Mouse (Mus musculus) retina, adult 2 months (tissue): ENCODE data around the gene 9030612E09Rik.

Experiments
- DNase-seq: peaks from one replicate; pipeline ENCODE4 v3.0.0-alpha.2; 2012; ENCODE audit warnings: low read depth, low spot score

Gene 9030612E09Rik

GRCm38 (mm10) chr10:43174326-43175155 is at the start of gene 9030612E09Rik, which contains the start of gene Sobp:
Gene 9030612E09Rik, plus strand, starts transcription at chr10:43174704.
Gene Sobp, minus strand, starts transcription at chr10:43174530.
- DNase-seq: no peak

- DNase-seq: no peak
These were observed 45.8 kb upstream of the 9030612E09Rik start for GRCm38 (mm10) chr10:43128750-43129149.

- DNase-seq: no peak
These were observed 40.5 kb upstream of the 9030612E09Rik start for GRCm38 (mm10) chr10:43134027-43134426.

DNA sequence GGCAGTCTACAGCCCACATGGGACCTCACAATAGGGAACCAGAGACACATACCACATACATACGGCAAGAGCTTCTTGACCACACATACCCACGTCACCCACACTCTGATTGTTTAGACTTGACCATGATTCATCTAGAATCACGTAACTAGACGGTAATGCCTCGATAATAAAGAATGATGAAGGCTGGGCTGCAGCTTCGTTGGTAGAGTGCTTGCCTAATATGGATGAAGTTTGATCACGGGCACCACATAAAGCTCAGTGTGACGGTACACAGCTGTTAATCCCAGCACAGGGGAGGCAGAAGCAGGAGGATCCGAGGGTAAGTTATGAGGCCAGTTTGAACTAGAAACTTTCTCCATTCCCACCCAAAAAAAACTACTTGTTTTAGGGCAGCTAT is 31.3 kb upstream of the 9030612E09Rik start:
- DNase-seq: no peak

- DNase-seq: no peak
These were observed 26.0 kb upstream of the 9030612E09Rik start for GRCm38 (mm10) chr10:43148456-43148855.

- DNase-seq: no peak
These were observed 21.9 kb upstream of the 9030612E09Rik start for GRCm38 (mm10) chr10:43152643-43153042.

GRCm38 (mm10) chr10:43155046-43155560 is 19.4 kb upstream of the 9030612E09Rik start:
- no peak for DNase-seq

DNA sequence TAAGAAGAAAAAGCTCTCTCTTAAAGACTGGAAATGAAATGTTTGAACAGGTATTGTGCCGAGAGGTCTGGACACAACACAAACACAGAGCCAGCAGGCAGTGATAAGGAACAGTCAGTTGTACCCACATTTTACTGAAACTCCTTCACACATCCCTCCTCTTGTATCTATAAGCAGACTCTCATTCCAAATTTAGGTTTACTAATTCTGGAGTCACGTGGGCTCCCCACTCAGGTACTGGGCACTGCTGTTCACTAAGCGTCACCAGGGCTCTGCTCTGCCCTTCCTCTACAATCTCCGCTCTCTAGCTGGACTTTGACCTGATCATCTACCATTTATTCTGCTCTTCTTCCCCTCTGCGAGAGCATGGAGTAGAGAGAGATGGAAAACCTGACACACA is 15.6 kb upstream of the 9030612E09Rik start:
- DNase-seq: no peak

DNA sequence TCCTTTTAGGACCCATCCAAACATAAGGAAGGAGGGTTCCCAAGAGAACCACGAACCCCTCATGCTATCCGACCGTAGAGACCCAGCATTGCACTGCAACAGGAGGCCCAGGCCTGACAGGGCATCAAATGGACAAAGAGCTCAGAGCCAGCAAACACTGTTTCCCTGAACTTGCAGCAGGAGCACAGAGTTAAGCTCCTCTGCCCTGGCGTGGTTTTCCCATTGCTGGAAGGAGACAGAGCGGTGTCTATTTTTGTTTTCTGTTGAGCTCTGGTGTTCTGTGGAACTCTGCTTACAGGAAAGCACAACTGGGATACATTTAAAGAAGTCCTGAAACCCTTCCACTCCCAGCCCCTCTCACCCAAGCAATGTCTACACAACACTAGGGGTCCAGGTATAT is 15.2 kb upstream of the 9030612E09Rik start:
- no peak for DNase-seq

GRCm38 (mm10) chr10:43162318-43162717 is 12.2 kb upstream of the 9030612E09Rik start:
- DNase-seq: no peak

DNA sequence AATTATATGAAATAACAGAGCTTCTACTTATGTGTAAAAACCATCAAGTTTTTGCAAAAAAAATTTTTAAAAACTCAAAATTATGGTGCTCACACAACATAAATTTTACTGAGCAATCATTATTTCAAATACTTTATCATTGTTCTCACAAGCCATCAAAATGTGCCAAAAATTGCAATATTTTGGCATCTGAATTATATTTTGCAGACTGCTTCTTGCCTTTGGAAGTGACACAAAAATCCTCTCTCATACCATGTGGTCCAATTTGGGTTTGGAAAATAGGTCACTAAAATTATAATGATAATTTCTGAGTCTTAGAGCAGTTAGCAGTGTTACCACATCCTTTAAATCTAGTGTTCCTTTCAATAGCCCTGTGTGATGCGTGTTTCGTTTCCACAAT is 10.1 kb upstream of the 9030612E09Rik start:
- DNase-seq: no peak

- DNase-seq: no peak
These were observed 8.4 kb upstream of the 9030612E09Rik start for GRCm38 (mm10) chr10:43166146-43166545.

DNA sequence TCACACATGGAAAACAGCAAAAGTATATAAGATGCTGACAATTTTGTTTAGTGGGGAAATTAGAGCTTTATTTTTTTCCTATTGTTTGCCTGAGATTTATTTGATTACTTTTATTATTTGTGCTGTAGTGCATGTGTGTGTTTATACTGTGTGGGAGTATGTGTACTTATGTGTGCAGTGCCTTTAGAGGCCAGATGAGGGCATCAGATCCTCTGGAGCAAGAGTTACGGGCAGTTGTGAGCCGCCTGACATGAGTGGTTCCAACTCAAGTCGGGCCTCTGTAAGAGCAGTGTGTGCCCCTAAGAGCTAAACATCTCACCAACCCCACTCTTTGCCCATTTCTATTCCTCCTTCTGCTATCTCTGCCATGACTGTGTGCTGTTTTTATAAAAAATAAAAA is 7.7 kb upstream of the 9030612E09Rik start:
- no peak for DNase-seq

- no peak for DNase-seq
These were observed 5.7 kb upstream of the 9030612E09Rik start for GRCm38 (mm10) chr10:43168847-43169246.

- DNase-seq: no peak
These were observed 3.4 kb upstream of the 9030612E09Rik start for GRCm38 (mm10) chr10:43171106-43171505.

DNA sequence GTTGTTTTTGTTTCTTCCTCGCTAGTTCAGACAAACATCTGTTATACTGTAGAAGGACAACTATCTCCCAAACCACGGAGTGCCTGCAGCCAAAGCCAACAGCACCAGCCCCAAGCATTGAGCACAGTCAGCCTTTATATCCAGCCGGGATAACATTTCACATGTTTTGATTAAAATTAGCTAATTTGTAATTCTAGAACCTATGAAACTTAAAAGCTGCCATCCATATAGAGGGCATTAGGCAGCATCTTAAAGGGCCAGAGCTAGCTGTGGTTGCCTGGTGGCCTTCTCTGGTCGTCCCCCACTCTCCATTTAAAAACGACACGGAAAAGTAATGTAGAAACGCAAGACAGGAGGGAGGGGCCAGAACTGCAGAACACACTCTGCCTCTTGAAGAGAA is 2.4 kb upstream of the 9030612E09Rik start:
- no peak for DNase-seq

DNA sequence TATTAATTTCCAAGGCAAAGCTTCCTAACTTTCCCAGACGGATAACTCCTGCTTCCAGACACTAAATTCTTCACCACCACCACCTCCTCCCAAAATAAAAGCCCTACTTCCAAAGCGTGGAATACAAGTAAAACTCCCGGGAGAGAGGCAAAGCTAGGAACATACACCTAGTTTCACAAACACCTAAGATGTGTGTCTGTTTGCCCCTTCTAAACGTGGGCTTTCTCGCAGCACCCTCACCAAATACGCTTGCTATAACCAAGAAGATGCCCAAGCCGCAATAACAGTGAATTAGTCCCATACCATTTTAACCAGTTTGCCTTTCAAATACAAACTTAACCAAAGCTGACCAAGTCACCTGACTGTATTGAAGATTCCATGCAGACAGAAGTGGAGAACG is 1.9 kb upstream of the 9030612E09Rik start:
- DNase-seq: no peak

- no peak for DNase-seq
These were observed 1.2 kb upstream of the 9030612E09Rik start for GRCm38 (mm10) chr10:43173141-43173827.

DNA sequence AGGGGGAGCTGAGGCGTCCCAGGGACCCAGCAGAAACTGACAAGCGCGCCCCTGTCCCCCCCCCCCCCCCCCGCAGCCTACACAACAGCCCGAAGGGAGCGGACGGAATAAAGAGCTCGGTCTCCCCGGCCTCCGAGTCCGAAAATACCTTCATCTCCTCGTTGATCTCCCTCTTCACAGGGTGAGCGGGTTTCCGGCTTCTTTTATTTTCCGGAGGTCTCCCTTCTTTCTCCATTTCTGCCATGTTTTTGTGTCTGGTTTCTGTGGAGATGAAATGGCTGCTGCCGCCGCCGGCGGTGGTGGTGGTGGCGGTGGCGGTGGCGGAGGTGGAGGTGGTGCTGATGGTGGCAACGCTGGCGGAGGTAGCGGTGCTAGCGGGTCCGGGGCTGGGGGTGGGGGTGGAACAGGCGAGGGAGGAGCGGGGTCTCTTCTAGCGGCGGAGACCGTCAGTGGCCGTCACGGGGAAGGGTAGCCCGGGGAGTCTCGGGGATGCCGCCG is 627 bp upstream of the 9030612E09Rik start:
- no peak for DNase-seq

- no peak for DNase-seq
These were observed 675 bp downstream of the 9030612E09Rik start for GRCm38 (mm10) chr10:43175156-43175601.

GRCm38 (mm10) chr10:43180313-43180912 is 5.9 kb downstream of the 9030612E09Rik start:
- no peak for DNase-seq

GRCm38 (mm10) chr10:43200206-43200605 is 25.7 kb downstream of the 9030612E09Rik start:
- no peak for DNase-seq
